Mouse (Mus musculus) mesoderm, embryonic 11.5 days (tissue): ENCODE measurements around the gene Gprc5b.

Experiments used
- DNase-seq: peaks from one replicate; pipeline ENCODE4 v3.0.0-alpha.2; 2012; ENCODE audit warnings: low read depth, low spot score

Gprc5b gene

GRCm38 (mm10) chr7:118990282-118990681 is 4.7 kb downstream of the Gprc5b start:
- DNase-seq = no peak

DNA sequence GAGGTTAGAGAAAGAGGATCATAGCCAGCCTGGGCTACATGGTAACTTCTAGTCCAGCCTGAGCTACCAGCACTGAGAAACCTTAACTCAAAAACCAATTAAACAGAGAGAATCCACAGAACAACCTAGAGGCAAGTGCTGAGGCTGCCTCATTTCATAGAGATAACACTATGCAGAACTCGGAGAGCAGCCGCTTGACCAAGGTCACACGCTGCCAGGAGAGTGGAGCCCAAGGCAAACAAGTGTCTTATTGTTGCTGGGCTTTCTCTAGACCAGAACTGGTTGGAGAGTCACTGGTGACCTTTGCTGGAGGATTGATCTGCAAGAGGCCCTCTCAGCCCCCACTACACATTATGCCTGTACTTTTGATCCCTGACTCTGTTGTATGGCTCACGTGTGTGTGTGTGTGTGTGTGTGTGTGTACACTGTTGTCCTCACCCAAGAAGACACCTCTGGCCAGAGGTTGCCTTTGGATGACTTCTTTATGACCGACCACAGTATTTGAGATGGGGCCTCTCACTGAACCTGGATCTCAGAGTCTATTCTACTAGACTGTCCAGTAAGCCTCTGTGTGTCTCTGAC is 5.6 kb downstream of the Gprc5b start:
- no peak for DNase-seq

DNA sequence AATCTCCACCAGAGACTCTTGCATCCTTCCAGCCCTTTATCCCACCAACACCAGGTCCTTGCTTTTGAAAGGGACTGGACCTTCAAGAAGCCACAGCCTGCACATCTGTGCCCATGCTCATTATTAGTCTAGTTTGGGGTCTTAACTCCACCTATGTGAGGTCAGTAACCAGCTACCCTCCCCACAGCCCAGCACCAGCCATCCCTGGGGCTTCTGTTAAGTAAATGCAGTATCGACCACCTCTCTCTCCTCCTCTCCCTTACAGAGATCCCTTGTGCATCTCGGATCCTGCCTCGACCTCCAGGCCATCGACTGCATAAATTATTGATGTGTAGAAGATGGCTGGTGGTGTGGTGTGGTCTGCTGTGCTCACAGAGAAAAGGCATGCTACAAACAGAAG is 8.6 kb downstream of the Gprc5b start:
- no peak for DNase-seq

DNA sequence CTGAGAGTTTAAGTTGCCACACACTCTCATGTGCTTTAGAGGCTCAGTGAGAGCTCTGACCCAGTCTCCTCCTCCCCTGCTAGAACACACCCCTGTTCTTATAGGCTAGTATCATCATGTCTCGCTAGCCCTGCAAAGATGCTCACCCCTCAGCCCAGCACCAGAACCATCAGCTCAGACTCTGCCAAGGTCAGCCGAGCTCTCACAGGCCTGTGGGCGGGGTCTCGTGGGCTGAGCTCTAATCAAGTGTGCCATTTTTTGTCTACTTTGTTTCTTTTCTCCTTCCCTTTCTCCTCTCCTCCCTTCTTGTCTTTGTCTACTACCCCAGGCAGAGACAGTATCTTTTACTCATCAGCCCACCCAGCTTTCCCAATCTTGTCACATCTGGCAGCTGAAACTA is 9.2 kb downstream of the Gprc5b start:
- DNase-seq = no peak

GRCm38 (mm10) chr7:118983961-118984360 is 11.1 kb downstream of the Gprc5b start:
- DNase-seq = no peak

GRCm38 (mm10) chr7:118982586-118982985 is 12.4 kb downstream of the Gprc5b start:
- no peak for DNase-seq

DNA sequence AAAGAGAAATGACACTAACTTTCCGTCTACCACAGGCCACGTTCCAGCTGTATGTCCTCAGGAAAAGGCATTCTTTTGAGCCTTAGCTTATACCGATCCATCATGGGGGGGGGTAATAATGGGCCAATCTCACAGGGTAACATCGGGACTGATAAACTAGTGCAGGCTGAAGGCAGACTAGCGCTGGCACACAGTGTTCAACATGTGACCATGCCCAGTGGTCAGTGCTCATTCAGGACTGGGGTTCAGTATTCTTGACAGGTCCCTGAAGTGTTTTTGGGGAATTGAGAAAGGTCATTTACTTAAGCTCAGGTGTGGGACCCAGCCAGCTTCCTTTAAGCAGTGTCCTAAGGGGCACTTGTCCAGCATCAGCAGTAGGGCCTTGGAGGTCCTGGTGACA is 13.2 kb downstream of the Gprc5b start:
- DNase-seq = no peak

DNA sequence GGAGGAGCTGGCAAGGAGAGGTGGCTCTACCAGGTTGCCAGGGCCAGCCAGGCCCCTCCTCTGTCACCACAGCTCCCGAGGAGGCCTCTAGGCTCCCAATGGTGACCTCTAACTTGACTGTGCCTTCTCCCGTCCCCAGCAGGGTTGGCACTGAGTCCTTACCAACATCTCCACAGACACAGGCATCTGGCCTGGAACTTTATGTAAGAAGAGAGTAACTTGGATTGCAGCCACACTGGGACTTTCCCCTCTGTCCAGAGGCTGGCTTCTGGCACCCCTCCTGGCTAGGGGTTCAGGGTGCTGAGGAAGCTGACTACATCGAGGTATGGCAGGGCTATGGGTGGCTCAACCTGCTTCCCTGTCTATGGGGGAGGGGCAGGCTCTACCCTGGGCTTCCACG is 13.7 kb downstream of the Gprc5b start:
- no peak for DNase-seq

DNA sequence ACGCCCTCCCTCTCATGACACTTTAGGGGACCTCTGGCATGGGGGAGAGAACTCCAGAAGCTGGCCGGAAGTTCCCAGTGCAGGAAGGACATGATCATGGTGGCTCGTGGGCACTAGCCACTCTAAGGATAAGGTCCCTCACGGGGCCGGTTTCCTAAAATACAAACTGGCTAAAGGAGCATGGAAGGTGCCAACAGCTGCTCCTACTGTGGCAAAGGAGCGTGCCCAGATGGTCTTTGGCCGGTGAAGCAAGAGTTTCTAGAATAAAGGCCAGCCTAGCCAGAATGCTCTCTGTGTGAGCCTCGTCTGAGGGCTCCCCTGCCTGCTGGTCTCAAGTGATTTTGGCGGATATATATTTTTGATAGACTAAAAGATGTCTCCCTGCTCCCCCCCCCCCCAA is 15.3 kb downstream of the Gprc5b start:
- no peak for DNase-seq

DNA sequence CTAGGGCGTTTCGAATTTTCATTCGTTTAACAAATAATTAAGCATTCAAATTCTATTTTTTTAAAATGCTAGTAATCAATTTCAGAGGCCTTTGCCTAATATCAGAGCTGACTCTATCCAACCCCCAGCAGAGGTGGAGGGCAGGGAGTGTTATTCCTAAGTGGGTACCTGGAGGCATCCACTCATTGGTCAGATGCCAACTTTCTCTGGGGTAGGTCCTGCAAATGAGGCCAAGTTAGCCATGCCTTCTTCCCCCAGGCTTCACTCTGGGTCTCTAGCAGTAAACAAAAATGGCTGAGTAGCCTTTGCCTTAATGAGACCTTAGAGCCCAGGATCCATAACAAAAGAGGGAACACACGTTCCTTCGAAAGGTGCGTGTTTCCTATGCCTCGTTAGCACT is 15.9 kb downstream of the Gprc5b start:
- no peak for DNase-seq

DNA sequence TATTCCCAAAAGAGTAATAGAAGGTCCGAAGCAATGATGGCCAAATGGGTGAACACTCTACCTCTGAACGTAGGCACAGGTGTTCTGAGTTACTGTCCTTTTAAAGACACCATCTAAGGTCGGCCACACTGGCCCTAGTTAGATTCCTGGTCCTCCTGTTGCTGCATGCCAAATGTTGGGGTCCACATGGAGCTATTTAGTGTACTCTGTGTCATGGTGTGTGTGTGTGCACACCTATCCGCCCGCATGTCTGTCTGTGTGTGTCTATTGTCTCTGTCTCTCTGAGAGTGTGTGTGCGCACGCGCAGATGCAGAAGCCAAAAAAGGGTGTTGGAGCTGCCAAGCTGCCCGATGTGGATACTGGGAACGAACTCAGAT is 17.9 kb downstream of the Gprc5b start:
- no peak for DNase-seq

GRCm38 (mm10) chr7:118976414-118977166 is 18.4 kb downstream of the Gprc5b start:
- peak; percentile 52 for DNase-seq

GRCm38 (mm10) chr7:118975837-118976236 is 19.2 kb downstream of the Gprc5b start:
- no peak for DNase-seq

- no peak for DNase-seq
Observed at GRCm38 (mm10) chr7:118973377-118973776, 21.6 kb downstream of the Gprc5b start.

GRCm38 (mm10) chr7:118972306-118972705 is 22.7 kb downstream of the Gprc5b start:
- peak; percentile 59 for DNase-seq

- DNase-seq = no peak
Observed at GRCm38 (mm10) chr7:118971499-118971898, 23.5 kb downstream of the Gprc5b start.

GRCm38 (mm10) chr7:118968870-118969269 is 26.1 kb downstream of the Gprc5b start:
- no peak for DNase-seq

- no peak for DNase-seq
Observed at GRCm38 (mm10) chr7:118965198-118965597, 29.8 kb downstream of the Gprc5b start.

- no peak for DNase-seq
Observed at GRCm38 (mm10) chr7:118964777-118965176, 30.2 kb downstream of the Gprc5b start.

DNA sequence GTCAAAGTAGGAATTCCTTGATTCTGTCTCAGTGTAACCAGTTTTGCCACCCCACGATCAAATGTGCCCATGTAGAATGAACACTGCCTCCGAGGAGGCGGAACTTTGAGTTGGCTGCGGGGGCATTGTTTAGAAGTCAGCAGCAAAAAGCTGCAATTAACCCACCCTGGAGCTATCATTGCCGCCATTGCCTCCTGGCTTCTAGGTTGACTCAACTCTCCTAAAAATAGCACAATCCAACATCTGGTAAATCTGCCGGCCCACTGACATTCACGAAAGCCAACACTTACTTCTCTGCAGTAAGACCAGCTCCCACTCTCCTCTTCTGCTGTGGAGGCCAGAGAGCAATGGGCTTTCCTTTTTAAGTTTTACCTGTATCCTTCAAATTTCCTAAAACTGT is 35.8 kb downstream of the Gprc5b start:
- no peak for DNase-seq

GRCm38 (mm10) chr7:118956616-118957246 is 38.3 kb downstream of the Gprc5b start:
- no peak for DNase-seq

GRCm38 (mm10) chr7:118954968-118955367 is 40.0 kb downstream of the Gprc5b start:
- no peak for DNase-seq

GRCm38 (mm10) chr7:118953626-118954282 is 41.3 kb downstream of the Gprc5b start:
- DNase-seq = no peak
